9 mouse cellular contexts compared by ENCODE assay signal in the genomic region with DNA sequence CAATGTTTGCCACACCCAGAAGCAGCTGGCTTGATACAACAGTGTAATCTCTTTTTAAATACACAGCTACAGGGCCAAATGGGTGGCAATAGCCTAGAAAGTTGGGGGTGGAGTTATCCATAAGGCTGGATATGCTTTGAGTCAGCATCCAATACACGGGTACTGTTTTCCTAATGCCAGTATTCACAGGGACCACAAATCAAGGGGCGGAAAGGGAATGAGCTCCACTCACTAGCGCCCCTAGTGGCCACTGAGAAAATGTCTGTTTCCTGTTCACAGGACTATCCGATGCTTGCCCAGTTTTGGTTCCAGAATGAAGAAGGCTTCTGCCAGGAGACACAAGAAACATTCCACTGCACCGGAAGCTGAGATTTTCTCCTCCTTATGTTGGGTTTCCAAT. TPM values are rescaled to one million over a fixed set of nuclear protein-coding genes. Genes with fewer than 3 reads are reported as not detected.
A peak's percentile ranks its signal among the peaks of the same experiment; 100 is the strongest.
DNase-seq lines count a peak whose midpoint lies in the region; ATAC-seq and TF ChIP-seq lines count a peak whose summit lies in the region.
"Had no signal": no experiment of that assay in that cellular context is flagged by ENCODE, and none has a peak within 500 bp of the region (broad histone marks: within the 10 kb centered on the region; RNA-seq: fewer than 3 reads in every experiment).

No protein-coding gene starts in this region.

- no peak for ATAC-seq in kidney, embryonic 16.5 days (ENCODE audit: low FRiP score, low TSS enrichment)
- no peak for ATAC-seq in neural tube, embryonic 11.5 days (ENCODE audit: insufficient read depth, low FRiP score, low TSS enrichment)

- no peak for TF ChIP-seq POLR2A in CH12.LX (IDR thresholded peaks at IDR 0.05; ENCODE audit: low read depth, low read length)

- peak; percentile 69 to 95 for TF ChIP-seq CTCF in CH12.LX (conservative IDR thresholded peaks at IDR 0.05 in 1 of 2, IDR thresholded peaks at IDR 0.05 in 1 of 2; ENCODE audit: low read depth in 2 of 2, low read length in 2 of 2)
- peak; percentile 94 for TF ChIP-seq CTCF in gastrocnemius, adult 2 months (IDR thresholded peaks at IDR 0.05)

- no peaks in the 10 kb centered on the region for H3K79me2 ChIP-seq in CH12.LX (replicated peaks; ENCODE audit: control insufficient read depth, extremely low read depth, insufficient read depth, poor library complexity, severe bottlenecking)

- H3K4me1 ChIP-seq in kidney, embryonic 16.5 days (ENCODE audit: insufficient read depth, low read length): peaks cover 7% of the 10 kb centered on the region; the same call in 1 of the 2 replicates
- peaks cover 7 to 14% of the 10 kb centered on the region in 2 experiments; a peak in 3 of 4 replicates for H3K4me1 ChIP-seq in CH12.LX (ENCODE audit: control insufficient read depth in 1 of 2, insufficient read depth in 2 of 2)
- H3K4me1 ChIP-seq in limb, embryonic 10.5 days: peaks cover 8% of the 10 kb centered on the region
- no peaks in the 10 kb centered on the region for H3K4me1 ChIP-seq in neural tube, embryonic 11.5 days (ENCODE audit: control insufficient read depth, insufficient read depth, low read length)

- intact Hi-C loops in gastrocnemius, adult 2 months (cut with DNase I): no loop called here

- no peaks in the 10 kb centered on the region for H3K27me3 ChIP-seq in kidney, embryonic 16.5 days (ENCODE audit: insufficient read depth, low read length)
- H3K27me3 ChIP-seq in CH12.LX (replicated peaks): no peaks in the 10 kb centered on the region
- H3K27me3 ChIP-seq in limb, embryonic 10.5 days (ENCODE audit: low read depth, poor library complexity, severe bottlenecking): no peaks in the 10 kb centered on the region
- no peaks in the 10 kb centered on the region for H3K27me3 ChIP-seq in neural tube, embryonic 11.5 days (ENCODE audit: control insufficient read depth, insufficient read depth, low read length)
- H3K27me3 ChIP-seq: embryonic facial prominence, embryonic 13.5 days had no signal

- H3K4me2 ChIP-seq in kidney, embryonic 16.5 days (replicated peaks; ENCODE audit: low read depth, low read length): no peak overlapping the region
- H3K4me2 ChIP-seq in CH12.LX (ENCODE audit: insufficient read depth, low read depth, poor library complexity, severe bottlenecking): no peak overlapping the region
- H3K4me2 ChIP-seq in neural tube, embryonic 11.5 days (ENCODE audit: low read depth): no peak overlapping the region
- H3K4me2 ChIP-seq: embryonic facial prominence, embryonic 13.5 days had no signal

- no peak overlapping the region for H3K9ac ChIP-seq in kidney, embryonic 16.5 days (replicated peaks; ENCODE audit: low read length)
- no peak overlapping the region for H3K9ac ChIP-seq in CH12.LX (ENCODE audit: insufficient read depth, low read depth)
- no peak overlapping the region for H3K9ac ChIP-seq in neural tube, embryonic 11.5 days (ENCODE audit: low read length)
- H3K9ac ChIP-seq: embryonic facial prominence, embryonic 13.5 days had no signal

- in situ Hi-C loops in CH12.LX (cut with MboI; ENCODE audit: low pct_ligation_motif_present, low pct_unique_long_range_greater_than_20kb, low sequenced_read_pairs): no loop called here

- dilution Hi-C loops in CH12.LX (cut with MboI; ENCODE audit: extremely low pct_ligation_motif_present, extremely low pct_unique_long_range_greater_than_20kb, low sequenced_read_pairs): no loop called here

- H3K36me3 ChIP-seq in kidney, embryonic 16.5 days (ENCODE audit: insufficient read depth, low read length): no peaks in the 10 kb centered on the region
- no peaks in the 10 kb centered on the region for H3K36me3 ChIP-seq in CH12.LX (replicated peaks in 1 of 2; ENCODE audit: control insufficient read depth in 1 of 2, insufficient read depth in 1 of 2, low read length in 1 of 2)
- H3K36me3 ChIP-seq in limb, embryonic 10.5 days: no peaks in the 10 kb centered on the region
- H3K36me3 ChIP-seq in neural tube, embryonic 11.5 days (ENCODE audit: control insufficient read depth, insufficient read depth, low read length): no peaks in the 10 kb centered on the region
- H3K36me3 ChIP-seq: embryonic facial prominence, embryonic 13.5 days had no signal

- peak; percentile 76 for DNase-seq in kidney, adult 18-20 months
- DNase-seq in CH12.LX (ENCODE audit: extremely low read depth): peak; percentile 45
- DNase-seq in c-Kit-positive CD71-positive TER-119-negative erythroid progenitor cells, embryonic 14.5 days (ENCODE audit: low read depth): peak; percentile 41
- peak; percentile 66 for DNase-seq in gastrocnemius, adult 2 months
- DNase-seq in limb, embryonic 10.5 days (ENCODE audit: low spot score): peak; percentile 78
- DNase-seq in neural tube, embryonic 11.5 days (ENCODE audit: low spot score): peak; percentile 52
- DNase-seq in ovary, adult 18-20 months (ENCODE audit: low spot score): no peak

- 32% methylated on average over 5 of the region's 5 CpGs for WGBS in kidney, embryonic 16.5 days
- 44% methylated on average over 5 of the region's 5 CpGs for WGBS in limb, embryonic 10.5 days
- 28% methylated on average over 5 of the region's 5 CpGs for WGBS in neural tube, embryonic 11.5 days

- no peak overlapping the region for H3K27ac ChIP-seq in kidney, embryonic 16.5 days (ENCODE audit: low read length)
- H3K27ac ChIP-seq in CH12.LX (ENCODE audit: insufficient read depth, low read depth): no peak overlapping the region
- H3K27ac ChIP-seq in gastrocnemius, adult 2 months: no peak overlapping the region
- no peak overlapping the region for H3K27ac ChIP-seq in limb, embryonic 10.5 days
- no peak overlapping the region for H3K27ac ChIP-seq in neural tube, embryonic 11.5 days (ENCODE audit: low read depth, low read length)
- H3K27ac ChIP-seq: embryonic facial prominence, embryonic 13.5 days had no signal

- H3K4me3 ChIP-seq in kidney, embryonic 16.5 days (ENCODE audit: low read length): no peak overlapping the region
- no peak overlapping the region for H3K4me3 ChIP-seq in CH12.LX (replicated peaks in 1 of 3; ENCODE audit: low read depth in 2 of 3, low read length in 2 of 3, poor library complexity in 1 of 3)
- H3K4me3 ChIP-seq in gastrocnemius, adult 2 months: peak overlapping the region; percentile 46
- H3K4me3 ChIP-seq in limb, embryonic 10.5 days: no peak overlapping the region
- no peak overlapping the region for H3K4me3 ChIP-seq in neural tube, embryonic 11.5 days (ENCODE audit: low read depth, low read length)
- H3K4me3 ChIP-seq: embryonic facial prominence, embryonic 13.5 days had no signal

- no peaks in the 10 kb centered on the region for H3K9me3 ChIP-seq in kidney, embryonic 16.5 days (ENCODE audit: low read length)
- no peaks in the 10 kb centered on the region for H3K9me3 ChIP-seq in CH12.LX (replicated peaks; ENCODE audit: low read length)
- no peaks in the 10 kb centered on the region for H3K9me3 ChIP-seq in limb, embryonic 10.5 days (replicated peaks)
- no peaks in the 10 kb centered on the region for H3K9me3 ChIP-seq in neural tube, embryonic 11.5 days (ENCODE audit: control insufficient read depth, low read length)
- H3K9me3 ChIP-seq: embryonic facial prominence, embryonic 13.5 days had no signal

- TF ChIP-seq EP300 in CH12.LX (IDR thresholded peaks at IDR 0.05; ENCODE audit: low read length): no peak

- TF ChIP-seq RAD21 in CH12.LX (IDR thresholded peaks at IDR 0.05; ENCODE audit: low read depth, low read length): peak; percentile 13

TF ChIP-seq in CH12.LX, 34 proteins besides CTCF, POLR2A, EP300 and RAD21:
- no peak for TF ChIP-seq ZC3H11A (IDR thresholded peaks at IDR 0.05; ENCODE audit: low read depth, low read length)
- TF ChIP-seq ELF1 (IDR thresholded peaks at IDR 0.05; ENCODE audit: low read depth, low read length): 0 out of 2 replicates have a peak, but pooled peaks have one; percentile 22
- TF ChIP-seq SMC3 (IDR thresholded peaks at IDR 0.05; ENCODE audit: low read depth, low read length): peak; percentile 19; the same call in 1 of the 2 replicates

RNA-seq across cellular contexts. Expression of gene Fbxl14, which starts 7.3 kb away (rescaled TPM):
- polyA plus RNA-seq in kidney, embryonic 16.5 days (2015; fragmentation: Nextera tagmentation; extraction: Ambion mirVana): 5.0 and 5.1 TPM in 2 replicates
- total RNA-seq in CH12.LX (2012; rRNA removed) (29.9 and 32.7 TPM in 2 replicates), CH12.LX (2014; rRNA removed) (27.8 and 30.3 TPM in 2 replicates)
- 28.8 and 32.0 TPM in 2 replicates for polyA plus RNA-seq in CH12.LX (2012; ENCODE audit: insufficient read length, low read depth)
- 10 to 100 TPM; 10.3 to 10.4 TPM for total RNA-seq in gastrocnemius, adult 2 months (2021)
- polyA plus RNA-seq in limb, embryonic 10.5 days (2016; fragmentation: Nextera tagmentation; extraction: Ambion mirVana): 3.0 and 3.5 TPM in 2 replicates
- 5.8 and 7.2 TPM in 2 replicates for polyA plus RNA-seq in neural tube, embryonic 11.5 days (2014; fragmentation: Nextera tagmentation; extraction: Ambion mirVana)

RNA-seq across cellular contexts. Expression of gene Adipor2, which starts 54.6 kb away (rescaled TPM):
- polyA plus RNA-seq in kidney, embryonic 16.5 days (2015; fragmentation: Nextera tagmentation; extraction: Ambion mirVana): 45.2 and 45.4 TPM in 2 replicates
- total RNA-seq in CH12.LX (2012; rRNA removed) (40.3 and 43.4 TPM in 2 replicates), CH12.LX (2014; rRNA removed) (40.0 and 43.5 TPM in 2 replicates)
- polyA plus RNA-seq in CH12.LX (2012; ENCODE audit: insufficient read length, low read depth): 27.5 and 29.8 TPM in 2 replicates
- 10 to 100 TPM; 87.7 to 94.8 TPM for total RNA-seq in gastrocnemius, adult 2 months (2021)
- 27.8 and 29.4 TPM in 2 replicates for polyA plus RNA-seq in limb, embryonic 10.5 days (2016; fragmentation: Nextera tagmentation; extraction: Ambion mirVana)
- 20.6 and 21.7 TPM in 2 replicates for polyA plus RNA-seq in neural tube, embryonic 11.5 days (2014; fragmentation: Nextera tagmentation; extraction: Ambion mirVana)
